Mouse (Mus musculus): ENCODE data around the gene Lnx2. TPM values are rescaled to one million over a fixed set of nuclear protein-coding genes. Genes with fewer than 3 reads are reported as not detected.

The Lnx2 gene
- polyA plus RNA-seq, 1 experiment: 44.9 TPM

GRCm38 (mm10) chr5:146971776-146972561 is 104.4 kb downstream of the Lnx2 start:
- 69% methylated on average over 10 of the region's 10 CpGs for WGBS
- Histone ChIP-seq H3K4me3 (ENCODE audit: low read depth, low read length) (no peak overlapping the region), H3K4me1 (ENCODE audit: control insufficient read depth, insufficient read depth, insufficient read length, low read length) (no peaks in the 10 kb centered on the region), H3K27me3 (ENCODE audit: control insufficient read depth, insufficient read depth, low read length) (no peaks in the 10 kb centered on the region; the same call in 1 of the 2 replicates), H3K36me3 (ENCODE audit: control insufficient read depth, insufficient read depth, low read length) (no peaks in the 10 kb centered on the region), H3K27ac (ENCODE audit: insufficient read depth, low read depth, low read length) (no peak overlapping the region)
- TF ChIP-seq POLR2A (IDR thresholded peaks at IDR 0.05; ENCODE audit: low read depth, low read length) (no peak), CTCF (IDR thresholded peaks at IDR 0.05; ENCODE audit: extremely low read depth, insufficient read length, insufficient replicate concordance, low read depth, low read length) (no peak)

GRCm38 (mm10) chr5:146968695-146969393 is 107.5 kb downstream of the Lnx2 start:
- peaks cover 4% of the 10 kb centered on the region; the same call in 1 of the 2 replicates for H3K4me1 ChIP-seq (ENCODE audit: control insufficient read depth, insufficient read depth, insufficient read length, low read length)
- no peaks in the 10 kb centered on the region; the same call in 1 of the 2 replicates for H3K27me3 ChIP-seq (ENCODE audit: control insufficient read depth, insufficient read depth, low read length)
- TF ChIP-seq POLR2A (IDR thresholded peaks at IDR 0.05; ENCODE audit: low read depth, low read length) (no peak), CTCF (IDR thresholded peaks at IDR 0.05; ENCODE audit: extremely low read depth, insufficient read length, insufficient replicate concordance, low read depth, low read length) (no peak)
- no peak overlapping the region for H3K27ac ChIP-seq (ENCODE audit: insufficient read depth, low read depth, low read length)
- no peak overlapping the region for H3K4me3 ChIP-seq (ENCODE audit: low read depth, low read length)
- 81% methylated on average over 13 of the region's 13 CpGs for WGBS
- H3K36me3 ChIP-seq (ENCODE audit: control insufficient read depth, insufficient read depth, low read length): no peaks in the 10 kb centered on the region

Other genes starting within 250 kb of the Lnx2 start
- 15.6 and 16.3 TPM in 2 replicates for gene Rpl21, start 243.7 kb downstream of the Lnx2 start, polyA plus RNA-seq (2012; rRNA removed)
- 5.8 TPM in 2 replicates for gene Rasl11a, start 231.5 kb downstream of the Lnx2 start, polyA plus RNA-seq (2012; rRNA removed)
- 31.9 and 51.6 TPM in 2 replicates for gene Gtf3a, start 127.9 kb downstream of the Lnx2 start, polyA plus RNA-seq (2012; rRNA removed)
- 7.2 and 13.1 TPM in 2 replicates for gene Mtif3, start 112.8 kb downstream of the Lnx2 start, polyA plus RNA-seq (2012; rRNA removed)
- 17.2 and 33.0 TPM in 2 replicates for gene Polr1d, start 464 bp upstream of the Lnx2 start, polyA plus RNA-seq (2012; rRNA removed)
- not detected in 2 replicates for gene Gsx1, start 112.1 kb upstream of the Lnx2 start, polyA plus RNA-seq (2012; rRNA removed)
- gene Pdx1, start 193.4 kb upstream of the Lnx2 start, polyA plus RNA-seq (2012; rRNA removed): 0.32 and 65.5 TPM in 2 replicates
- gene Cdx2, start 230.7 kb upstream of the Lnx2 start, polyA plus RNA-seq (2012; rRNA removed): 116 and 344 TPM in 2 replicates
- 3.1 and 4.7 TPM in 2 replicates for gene Urad, start 245.9 kb upstream of the Lnx2 start, polyA plus RNA-seq (2012; rRNA removed)